Mouse (Mus musculus) C2C12 (cell line): Measurements from ENCODE around the gene Mrtfb. TPM values are rescaled to one million over a fixed set of nuclear protein-coding genes. Genes with fewer than 3 reads are reported as not detected.
"Not testable (repeated sequence)": the region's sequence is repeated elsewhere in the genome, so short reads cannot be mapped to it uniquely, and the experiment has no call there.

Experiments
- H3K27me3 ChIP-seq: one replicate; pipeline ENCODE4 v1.6.1; 2011; ENCODE audit not compliant: control insufficient read depth, insufficient read depth, insufficient read length
- H3K36me3 ChIP-seq: one replicate; pipeline ENCODE4 v1.6.1; 2011; ENCODE audit not compliant: control insufficient read depth, insufficient read depth
- H3K4me3 ChIP-seq: one replicate; pipeline ENCODE4 v1.5.1; 2011; ENCODE audit warnings: mild to moderate bottlenecking, control low read depth; ENCODE audit not compliant: poor library complexity, insufficient read depth, severe bottlenecking
- H3K79me2 ChIP-seq: one replicate; pipeline ENCODE4 v1.6.1; 2011; ENCODE audit not compliant: control insufficient read depth, insufficient read depth
- H3K79me3 ChIP-seq: one replicate; pipeline ENCODE4 v1.6.1; 2011; ENCODE audit warnings: low read depth, control low read depth
- H3ac ChIP-seq: one replicate; pipeline ENCODE3; 2011; ENCODE audit warnings: low read depth; ENCODE audit not compliant: control insufficient read depth, insufficient read length
- CEBPB ChIP-seq: IDR thresholded peaks from one replicate; pipeline ENCODE4 v1.6.1; 2011; ENCODE audit warnings: low read depth, mild to moderate bottlenecking, control low read depth, moderate library complexity
- CTCF ChIP-seq: IDR thresholded peaks from one replicate; pipeline ENCODE4 v1.5.1; 2011; ENCODE audit not compliant: control insufficient read depth, insufficient read depth, insufficient read length
- FOSL1 ChIP-seq: IDR thresholded peaks from one replicate; pipeline ENCODE4 v1.8.0; 2011; ENCODE audit warnings: mild to moderate bottlenecking, low read length; ENCODE audit not compliant: poor library complexity, insufficient read depth, severe bottlenecking
- MAX ChIP-seq: IDR thresholded peaks from one replicate; pipeline ENCODE4 v1.6.1; 2011; ENCODE audit warnings: mild to moderate bottlenecking, control low read depth
- MYOD1 ChIP-seq: IDR thresholded peaks from one replicate; pipeline ENCODE4 v1.6.1; 2011; ENCODE audit warnings: low read depth; ENCODE audit not compliant: control insufficient read depth, insufficient read length
- MYOG ChIP-seq: IDR thresholded peaks from one replicate; pipeline ENCODE4 v1.6.1; 2011; ENCODE audit not compliant: control insufficient read depth, insufficient read length; ENCODE audit errors: extremely low read depth
- USF1 ChIP-seq: IDR thresholded peaks from one replicate; pipeline ENCODE4 v1.6.1; 2011; ENCODE audit warnings: low read depth, mild to moderate bottlenecking, control low read depth, moderate library complexity
- polyA plus RNA-seq: library from polyadenylated mRNA; unstranded; fragments of >200 nt; fragmentation: generic; extraction: Trizol; gene quantifications from one replicate; pipeline ENCODE4 v1.2.1, GENCODE M21; 2012; ENCODE audit warnings: missing spikeins

The Mrtfb gene
- polyA plus RNA-seq, 1 experiment: 6.6 TPM

- no peaks in the 10 kb centered on the region for H3K79me3 ChIP-seq
- H3ac ChIP-seq: no peak overlapping the region
- H3K27me3 ChIP-seq: no peaks in the 10 kb centered on the region
- peaks cover 12% of the 10 kb centered on the region for H3K36me3 ChIP-seq
- H3K4me3 ChIP-seq: no peak overlapping the region
- no peaks in the 10 kb centered on the region for H3K79me2 ChIP-seq
- no peak for TF ChIP-seq MYOG
- no peak for TF ChIP-seq MAX
- TF ChIP-seq USF1: no peak
Measured at GRCm38 (mm10) chr16:13331898-13332297, 75.6 kb downstream of the Mrtfb start.

- H3K27me3 ChIP-seq: no peaks in the 10 kb centered on the region
- H3K4me3 ChIP-seq: no peak overlapping the region
Measured at GRCm38 (mm10) chr16:13332536-13332935, 76.3 kb downstream of the Mrtfb start.

GRCm38 (mm10) chr16:13333781-13334341, 77.6 kb downstream of the Mrtfb start:
- no peak overlapping the region for H3ac ChIP-seq
- TF ChIP-seq MAX (no peak), MYOD1 (no peak), CTCF (no peak), MYOG (no peak), FOSL1 (no peak), USF1 (no peak), CEBPB (no peak)
- no peak overlapping the region for H3K4me3 ChIP-seq
- no peaks in the 10 kb centered on the region for H3K79me2 ChIP-seq
- peaks cover 5% of the 10 kb centered on the region for H3K36me3 ChIP-seq
- no peaks in the 10 kb centered on the region for H3K27me3 ChIP-seq
- no peaks in the 10 kb centered on the region for H3K79me3 ChIP-seq

More at GRCm38 (mm10) chr16:13332536-13332935, 76.3 kb downstream of the Mrtfb start:
- peaks cover 9% of the 10 kb centered on the region for H3K36me3 ChIP-seq
- H3K79me3 ChIP-seq: no peaks in the 10 kb centered on the region
- TF ChIP-seq CTCF (no peak), FOSL1 (no peak)
- H3ac ChIP-seq: no peak overlapping the region
- H3K79me2 ChIP-seq: no peaks in the 10 kb centered on the region

GRCm38 (mm10) chr16:13336503-13337230, 80.4 kb downstream of the Mrtfb start:
- no peak for TF ChIP-seq USF1
- no peak for TF ChIP-seq MAX
- no peak for TF ChIP-seq MYOD1
- TF ChIP-seq MYOG: no peak
- TF ChIP-seq FOSL1: no peak
- no peak for TF ChIP-seq CTCF
- TF ChIP-seq CEBPB: no peak
- Histone ChIP-seq H3ac (no peak overlapping the region), H3K36me3 (no peaks in the 10 kb centered on the region), H3K4me3 (no peak overlapping the region), H3K27me3 (no peaks in the 10 kb centered on the region), H3K79me2 (no peaks in the 10 kb centered on the region), H3K79me3 (no peaks in the 10 kb centered on the region)

- H3K79me3 ChIP-seq: no peaks in the 10 kb centered on the region
- H3K36me3 ChIP-seq: no peaks in the 10 kb centered on the region
- no peak overlapping the region for H3ac ChIP-seq
- H3K27me3 ChIP-seq: no peaks in the 10 kb centered on the region
- TF ChIP-seq FOSL1: no peak
- no peak overlapping the region for H3K4me3 ChIP-seq
- H3K79me2 ChIP-seq: no peaks in the 10 kb centered on the region
Measured at GRCm38 (mm10) chr16:13338094-13338493, 81.8 kb downstream of the Mrtfb start.

GRCm38 (mm10) chr16:13339433-13339832, 83.2 kb downstream of the Mrtfb start:
- Histone ChIP-seq H3K36me3 (no peaks in the 10 kb centered on the region), H3K4me3 (no peak overlapping the region), H3K79me2 (no peaks in the 10 kb centered on the region), H3K27me3 (no peaks in the 10 kb centered on the region), H3K79me3 (no peaks in the 10 kb centered on the region), H3ac (no peak overlapping the region)
- TF ChIP-seq USF1 (no peak), FOSL1 (no peak), MAX (no peak), MYOG (no peak), MYOD1 (no peak), CEBPB (no peak), CTCF (no peak)

- not testable (repeated sequence) for H3K4me3 ChIP-seq, H3ac ChIP-seq, H3K79me3 ChIP-seq, H3K36me3 ChIP-seq, H3K27me3 ChIP-seq, H3K79me2 ChIP-seq
Measured at GRCm38 (mm10) chr16:13345822-13346221, 89.5 kb downstream of the Mrtfb start.
